Mouse (Mus musculus): ENCODE measurements around the gene Pcnp.
"Not testable (repeated sequence)": the region's sequence is repeated elsewhere in the genome, so short reads cannot be mapped to it uniquely, and the experiment has no call there.

Gene Pcnp

GRCm38 (mm10) chr16:55966212-55966871, 63.2 kb downstream of the Pcnp start, which contains the start of gene Rpl24:
Gene Rpl24 (plus strand): TSS chr16:55966275.
- DNase-seq = peak; percentile 96

GRCm38 (mm10) chr16:55964126-55964949, 65.2 kb downstream of the Pcnp start:
- DNase-seq = no peak

DNA sequence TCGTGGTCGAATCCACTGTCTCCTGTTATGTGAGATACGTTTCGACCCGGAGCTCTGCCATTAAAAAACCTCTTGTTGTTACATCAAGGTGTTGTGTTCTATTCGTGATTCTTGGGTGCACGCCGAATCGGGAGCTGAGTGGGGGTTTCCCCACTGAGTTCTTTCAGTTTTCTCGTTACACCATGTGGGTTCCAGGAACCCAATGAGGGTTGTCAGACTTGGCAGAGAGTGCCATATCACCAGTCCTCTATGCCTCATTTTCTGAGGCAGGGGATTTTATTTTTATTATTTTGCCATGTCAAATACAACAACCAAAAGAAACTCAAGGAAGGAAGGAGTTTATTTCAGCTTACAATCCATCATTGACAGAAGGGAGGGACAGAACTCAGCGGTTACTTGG, 66.5 kb downstream of the Pcnp start:
- DNase-seq = not testable (repeated sequence)

Data from right cerebral cortex, postnatal 25 days (tissue).